Mouse (Mus musculus): ENCODE measurements around the gene Ppp1r12a. TPM values are rescaled to one million over a fixed set of nuclear protein-coding genes. Genes with fewer than 3 reads are reported as not detected.

Gene Ppp1r12a
- total and polyA plus RNA-seq, 3 experiments: 15.1 to 168 (median 166) TPM

- no peak overlapping the region for H3K4me3 ChIP-seq (ENCODE audit: low read depth, low read length)
- DNase-seq (ENCODE audit: low spot score): no peak
- TF ChIP-seq POLR2AphosphoS5 (IDR thresholded peaks at IDR 0.05; ENCODE audit: insufficient replicate concordance, low read depth, low read length): no peak
- TF ChIP-seq GATA2 (IDR thresholded peaks at IDR 0.05; ENCODE audit: borderline replicate concordance, low read depth, low read length): no peak
- no peak for TF ChIP-seq TAL1 (conservative IDR thresholded peaks at IDR 0.05; ENCODE audit: low read depth, low read length)
- TF ChIP-seq GATA1 (IDR thresholded peaks at IDR 0.05; ENCODE audit: borderline replicate concordance, low read length): no peak
- TF ChIP-seq CTCF (IDR thresholded peaks at IDR 0.05; ENCODE audit: low read depth, low read length): no peak
- H3K4me1 ChIP-seq (ENCODE audit: insufficient read depth, low read depth, low read length): peaks cover 6% of the 10 kb centered on the region; the same call in 1 of the 2 replicates
- no peak for ATAC-seq (ENCODE audit: extremely low read depth, insufficient number of reproducible peaks, low FRiP score, poor library complexity, severe bottlenecking)
- peaks cover 47% of the 10 kb centered on the region for H3K36me3 ChIP-seq (replicated peaks)
- H3K27me3 ChIP-seq (ENCODE audit: insufficient read depth, low read length): no peaks in the 10 kb centered on the region
- no peaks in the 10 kb centered on the region for H3K9me3 ChIP-seq (replicated peaks)
These were observed 62.4 kb downstream of the Ppp1r12a start for GRCm38 (mm10) chr10:108224413-108224812.

- no peak for ATAC-seq (ENCODE audit: extremely low read depth, insufficient number of reproducible peaks, low FRiP score, poor library complexity, severe bottlenecking)
- no peaks in the 10 kb centered on the region for H3K27me3 ChIP-seq (ENCODE audit: insufficient read depth, low read length)
- DNase-seq (ENCODE audit: low spot score): no peak
- no peaks in the 10 kb centered on the region for H3K4me1 ChIP-seq (ENCODE audit: insufficient read depth, low read depth, low read length)
- TF ChIP-seq CTCF (IDR thresholded peaks at IDR 0.05; ENCODE audit: low read depth, low read length): no peak
- no peak for TF ChIP-seq TAL1 (conservative IDR thresholded peaks at IDR 0.05; ENCODE audit: low read depth, low read length)
- no peak for TF ChIP-seq GATA1 (IDR thresholded peaks at IDR 0.05; ENCODE audit: borderline replicate concordance, low read length)
- H3K4me3 ChIP-seq (ENCODE audit: low read depth, low read length): no peak overlapping the region
- H3K9me3 ChIP-seq (replicated peaks): no peaks in the 10 kb centered on the region
- H3K36me3 ChIP-seq (replicated peaks): peaks cover 70% of the 10 kb centered on the region
These were observed 75.1 kb downstream of the Ppp1r12a start for GRCm38 (mm10) chr10:108237049-108237448.

- H3K27me3 ChIP-seq (ENCODE audit: insufficient read depth, low read length): no peaks in the 10 kb centered on the region
- no peak for ATAC-seq (ENCODE audit: extremely low read depth, insufficient number of reproducible peaks, low FRiP score, poor library complexity, severe bottlenecking)
- peaks cover 69% of the 10 kb centered on the region for H3K36me3 ChIP-seq (replicated peaks)
- TF ChIP-seq GATA2 (IDR thresholded peaks at IDR 0.05; ENCODE audit: borderline replicate concordance, low read depth, low read length): no peak
- no peak for TF ChIP-seq GATA1 (IDR thresholded peaks at IDR 0.05; ENCODE audit: borderline replicate concordance, low read length)
- TF ChIP-seq TAL1 (conservative IDR thresholded peaks at IDR 0.05; ENCODE audit: low read depth, low read length): no peak
- no peak for TF ChIP-seq CTCF (IDR thresholded peaks at IDR 0.05; ENCODE audit: low read depth, low read length)
- no peak for TF ChIP-seq POLR2AphosphoS5 (IDR thresholded peaks at IDR 0.05; ENCODE audit: insufficient replicate concordance, low read depth, low read length)
- H3K4me3 ChIP-seq (ENCODE audit: low read depth, low read length): no peak overlapping the region
- no peaks in the 10 kb centered on the region for H3K9me3 ChIP-seq (replicated peaks)
- DNase-seq (ENCODE audit: low spot score): no peak
- no peaks in the 10 kb centered on the region for H3K4me1 ChIP-seq (ENCODE audit: insufficient read depth, low read depth, low read length)
These were observed 77.1 kb downstream of the Ppp1r12a start for GRCm38 (mm10) chr10:108239061-108239460.

GRCm38 (mm10) chr10:108250710-108251109, 88.7 kb downstream of the Ppp1r12a start:
- no peak overlapping the region for H3K4me3 ChIP-seq (ENCODE audit: low read depth, low read length)
- H3K27me3 ChIP-seq (ENCODE audit: insufficient read depth, low read length): no peaks in the 10 kb centered on the region
- peaks cover 63% of the 10 kb centered on the region for H3K36me3 ChIP-seq (replicated peaks)
- TF ChIP-seq GATA2 (IDR thresholded peaks at IDR 0.05; ENCODE audit: borderline replicate concordance, low read depth, low read length) (no peak), TAL1 (conservative IDR thresholded peaks at IDR 0.05; ENCODE audit: low read depth, low read length) (no peak), POLR2AphosphoS5 (IDR thresholded peaks at IDR 0.05; ENCODE audit: insufficient replicate concordance, low read depth, low read length) (no peak), CTCF (IDR thresholded peaks at IDR 0.05; ENCODE audit: low read depth, low read length) (no peak), GATA1 (IDR thresholded peaks at IDR 0.05; ENCODE audit: borderline replicate concordance, low read length) (no peak)
- no peak for ATAC-seq (ENCODE audit: extremely low read depth, insufficient number of reproducible peaks, low FRiP score, poor library complexity, severe bottlenecking)
- DNase-seq (ENCODE audit: low spot score): no peak
- H3K4me1 ChIP-seq (ENCODE audit: insufficient read depth, low read depth, low read length): peaks cover 13% of the 10 kb centered on the region
- no peaks in the 10 kb centered on the region for H3K9me3 ChIP-seq (replicated peaks)

GRCm38 (mm10) chr10:108251181-108251580, 89.2 kb downstream of the Ppp1r12a start:
- no peaks in the 10 kb centered on the region for H3K9me3 ChIP-seq (replicated peaks)
- no peak for TF ChIP-seq TAL1 (conservative IDR thresholded peaks at IDR 0.05; ENCODE audit: low read depth, low read length)
- H3K36me3 ChIP-seq (replicated peaks): peaks cover 64% of the 10 kb centered on the region
- peaks cover 18% of the 10 kb centered on the region for H3K4me1 ChIP-seq (ENCODE audit: insufficient read depth, low read depth, low read length)
- H3K4me3 ChIP-seq (ENCODE audit: low read depth, low read length): no peak overlapping the region
- DNase-seq (ENCODE audit: low spot score) (no peak), ATAC-seq (ENCODE audit: extremely low read depth, insufficient number of reproducible peaks, low FRiP score, poor library complexity, severe bottlenecking) (no peak)
- H3K27me3 ChIP-seq (ENCODE audit: insufficient read depth, low read length): no peaks in the 10 kb centered on the region

GRCm38 (mm10) chr10:108255812-108256376, 93.9 kb downstream of the Ppp1r12a start:
- H3K4me3 ChIP-seq (ENCODE audit: low read depth, low read length): peak overlapping the region; percentile 38; the same call in 1 of the 2 replicates
- TF ChIP-seq POLR2AphosphoS5 (IDR thresholded peaks at IDR 0.05; ENCODE audit: insufficient replicate concordance, low read depth, low read length): no peak
- no peak for TF ChIP-seq GATA2 (IDR thresholded peaks at IDR 0.05; ENCODE audit: borderline replicate concordance, low read depth, low read length)
- TF ChIP-seq CTCF (IDR thresholded peaks at IDR 0.05; ENCODE audit: low read depth, low read length): no peak
- peak; percentile 74 for TF ChIP-seq TAL1 (conservative IDR thresholded peaks at IDR 0.05; ENCODE audit: low read depth, low read length)
- TF ChIP-seq GATA1 (IDR thresholded peaks at IDR 0.05; ENCODE audit: borderline replicate concordance, low read length): no peak
- H3K4me1 ChIP-seq (ENCODE audit: insufficient read depth, low read depth, low read length): peaks cover 18% of the 10 kb centered on the region
- H3K27me3 ChIP-seq (ENCODE audit: insufficient read depth, low read length): no peaks in the 10 kb centered on the region
- H3K9me3 ChIP-seq (replicated peaks): no peaks in the 10 kb centered on the region
- H3K36me3 ChIP-seq (replicated peaks): peaks cover 68% of the 10 kb centered on the region
- DNase-seq (ENCODE audit: low spot score): peak; percentile 45
- peak; percentile 85 for ATAC-seq (ENCODE audit: extremely low read depth, insufficient number of reproducible peaks, low FRiP score, poor library complexity, severe bottlenecking)

Measured in G1E (cell line).